Mouse (Mus musculus): Measurements from ENCODE around the gene Rbmx2.

DNA sequence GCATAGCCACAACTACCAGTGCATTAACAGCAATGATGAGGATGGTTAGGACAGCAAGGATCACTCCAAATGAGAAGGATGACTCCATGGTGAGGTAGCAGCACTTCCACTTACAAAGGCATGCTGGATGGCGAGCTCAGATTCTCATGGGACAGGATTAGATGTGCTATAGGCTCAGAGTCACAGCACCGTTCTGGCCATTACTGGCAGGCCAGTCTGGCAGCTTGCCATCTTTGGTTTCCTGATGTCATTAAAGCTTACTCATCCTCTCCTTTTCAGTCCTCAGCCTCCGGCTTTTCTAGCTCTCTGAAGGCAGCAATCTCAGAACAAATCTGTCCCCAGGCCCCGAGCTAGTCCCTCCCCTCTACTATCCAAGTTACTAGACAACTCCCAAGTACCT lies 20.6 kb upstream of the Rbmx2 start, which contains the start of gene Gpr119:
- TF ChIP-seq POLR2A (IDR thresholded peaks at IDR 0.05; ENCODE audit: insufficient read depth, low read length) (no peak), CTCF (IDR thresholded peaks at IDR 0.05; ENCODE audit: low read depth, low read length) (no peak), EP300 (IDR thresholded peaks at IDR 0.05; ENCODE audit: insufficient read depth, low read depth, low read length) (no peak)

All from ES-Bruce4 (cell line).